Mouse (Mus musculus) adrenal gland, adult (tissue): ENCODE data around the gene Cers3.

Source experiments
- DNase-seq, 2 experiments: peaks; one replicate each; pipeline ENCODE4 v3.0.0; 2022 to 2023; ENCODE audit warnings: low spot score in 1 of 2; ENCODE audit not compliant: inconsistent age in 2 of 2

The Cers3 gene

DNA sequence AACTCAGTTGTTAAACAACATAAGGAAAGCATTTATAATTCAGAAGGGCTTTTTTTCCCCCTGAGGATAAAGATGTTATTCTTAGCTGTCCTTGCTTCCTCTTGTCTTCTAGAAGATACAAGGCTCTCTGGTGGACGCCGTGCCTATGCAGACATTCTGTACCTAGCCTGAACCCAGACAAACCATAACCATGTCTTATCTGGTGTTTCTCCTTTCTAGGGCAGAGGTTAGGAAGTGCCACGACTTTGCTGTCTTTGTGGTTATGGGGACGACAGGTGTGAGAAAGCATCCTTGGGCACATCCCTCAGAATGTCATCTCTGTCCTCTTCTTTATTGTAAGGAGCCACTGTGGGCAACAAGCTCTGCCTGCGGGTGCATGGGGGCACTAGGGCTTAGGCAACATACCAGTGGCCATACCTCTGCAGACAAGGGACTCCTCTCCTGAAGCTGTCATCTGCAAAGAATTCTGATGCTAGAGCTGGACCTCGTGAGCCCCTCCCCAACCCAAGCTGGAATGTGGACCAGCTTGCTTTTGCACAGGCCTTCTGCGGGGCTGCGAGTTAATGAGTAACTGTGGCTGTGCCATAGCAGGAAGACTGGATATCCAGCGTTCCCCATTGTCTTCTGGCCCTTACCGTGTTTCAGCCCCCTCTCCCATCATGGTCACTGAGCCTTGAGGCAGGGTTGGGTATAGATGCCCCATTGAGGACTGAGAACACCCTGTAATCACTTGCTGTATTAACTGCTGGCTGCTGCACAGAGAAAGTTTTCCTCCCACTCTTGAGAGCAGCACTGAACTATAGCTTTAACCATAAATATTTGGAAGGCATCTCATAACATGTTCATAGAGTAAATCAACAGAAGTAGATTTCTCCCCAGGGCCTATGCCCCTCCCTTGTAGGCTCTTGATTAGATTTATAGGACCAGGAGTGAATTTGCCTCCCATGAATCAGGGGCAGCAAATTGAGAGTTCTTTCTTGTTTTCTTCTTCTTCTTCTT is 36.9 kb downstream of the Cers3 start:
- DNase-seq: no peak

DNA sequence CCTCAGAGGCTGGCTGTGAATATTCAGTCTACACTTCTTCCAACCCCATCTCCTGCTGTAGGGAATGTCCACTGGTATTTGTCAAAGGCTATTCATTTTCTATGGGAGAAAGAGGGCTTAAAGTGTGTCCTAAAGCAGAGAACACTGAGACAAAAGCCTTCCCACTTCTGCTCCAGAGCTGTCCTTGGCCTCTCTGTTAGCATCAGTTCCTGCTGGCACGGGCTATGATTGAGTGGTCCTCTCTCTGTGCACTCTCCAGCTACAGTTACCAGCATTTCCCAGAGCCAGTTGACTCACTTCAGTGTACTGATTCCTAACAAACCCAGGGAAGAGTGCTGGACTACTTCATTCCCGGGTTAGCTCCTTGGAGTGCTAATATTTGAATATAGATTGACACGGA is 43.2 kb downstream of the Cers3 start:
- peak; percentile 55 to 80 for DNase-seq

DNA sequence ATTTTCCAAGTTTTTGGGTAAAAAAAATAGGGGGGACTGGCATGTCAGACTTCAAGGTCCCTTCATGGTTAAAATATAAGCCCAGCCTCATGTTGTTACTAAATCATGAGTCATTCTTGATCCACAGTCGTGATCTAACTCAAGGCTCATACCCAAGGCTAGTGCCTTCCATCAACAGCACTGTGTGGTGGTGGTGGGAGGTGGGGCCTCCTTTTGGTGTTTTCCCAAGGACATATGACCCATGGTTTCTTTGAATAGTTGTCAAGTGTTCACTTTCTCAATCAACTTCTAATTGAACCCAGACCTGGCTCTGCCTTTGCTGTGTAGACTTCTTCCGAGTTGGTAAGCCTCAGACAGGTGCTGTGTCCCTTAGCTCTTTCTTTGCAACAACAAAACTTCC is 44.5 kb downstream of the Cers3 start:
- peak; percentile 40 to 87 for DNase-seq

GRCm38 (mm10) chr7:66789860-66790748 is 46.8 kb downstream of the Cers3 start:
- peak in 1 of 2 experiments; percentile 40 for DNase-seq

DNA sequence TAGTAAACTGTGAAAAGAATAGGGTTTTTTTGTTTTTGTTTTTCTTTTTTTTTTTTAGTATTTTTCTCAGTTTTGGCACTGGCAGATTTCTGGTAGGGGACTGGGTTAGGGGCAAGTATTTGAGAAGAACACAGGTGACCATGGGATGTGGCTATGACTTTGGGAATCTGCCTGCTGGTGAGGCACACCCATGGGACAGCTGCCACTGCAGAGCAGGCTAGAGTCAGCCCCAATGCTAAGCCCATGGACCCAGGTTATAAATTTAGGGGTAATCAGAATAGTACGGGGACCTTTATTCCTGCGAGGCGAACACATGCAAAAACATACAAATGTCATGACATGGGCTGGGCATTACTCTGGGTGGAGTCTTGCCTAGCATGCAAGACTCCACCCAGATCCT is 47.7 kb downstream of the Cers3 start:
- DNase-seq: no peak

- DNase-seq: peak in 1 of 2 experiments; percentile 33
These were observed 53.6 kb downstream of the Cers3 start for GRCm38 (mm10) chr7:66796909-66797308.

GRCm38 (mm10) chr7:66797345-66797744 is 54.0 kb downstream of the Cers3 start:
- DNase-seq: no peak

- peak in 1 of 2 experiments; percentile 50 for DNase-seq
These were observed 55.5 kb downstream of the Cers3 start for GRCm38 (mm10) chr7:66798826-66799225.

DNA sequence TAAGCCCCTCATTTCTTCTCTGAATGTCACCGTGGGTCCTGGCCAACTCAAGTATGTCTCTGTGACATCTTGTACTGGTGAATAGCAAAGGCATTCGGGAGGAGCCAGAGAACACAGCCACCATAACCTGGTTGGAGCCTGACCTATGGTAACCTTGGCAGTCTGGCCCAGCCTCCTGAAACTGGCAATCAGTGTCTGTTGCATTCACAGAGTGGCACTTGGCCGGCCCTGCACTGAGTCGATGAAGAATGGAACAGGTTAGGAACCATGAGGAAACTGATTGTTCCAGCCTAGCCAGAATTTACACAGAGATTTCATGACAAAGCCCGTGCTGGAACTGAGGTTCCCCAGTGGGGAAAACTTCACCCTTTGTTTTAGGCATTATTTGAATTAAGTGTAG is 57.5 kb downstream of the Cers3 start:
- no peak for DNase-seq

- peak; percentile 55 to 88 for DNase-seq
These were observed 58.5 kb downstream of the Cers3 start for GRCm38 (mm10) chr7:66801785-66802184.

- no peak for DNase-seq
These were observed 60.5 kb downstream of the Cers3 start for GRCm38 (mm10) chr7:66803798-66804197.

GRCm38 (mm10) chr7:66806801-66807200 is 63.5 kb downstream of the Cers3 start:
- peak; percentile 38 to 64 for DNase-seq

DNA sequence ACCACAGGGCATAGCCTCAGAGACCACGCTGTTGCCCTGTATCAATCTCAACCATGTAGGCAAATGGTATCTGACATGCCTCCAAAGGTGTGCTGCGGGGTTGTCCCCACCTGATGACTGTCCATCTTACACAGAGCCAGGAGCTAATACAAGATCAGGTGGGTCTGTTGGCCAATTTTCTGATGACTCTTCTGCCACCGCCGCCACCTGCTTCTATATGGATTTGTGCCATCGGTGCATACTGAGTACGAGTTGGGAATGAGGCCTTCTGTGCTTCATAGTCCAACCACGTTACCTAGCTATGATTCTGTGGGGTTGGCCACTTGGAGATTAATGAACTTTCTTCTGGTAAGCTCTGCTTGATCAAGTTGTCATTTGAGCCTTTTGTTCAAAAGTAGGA is 67.1 kb downstream of the Cers3 start:
- DNase-seq: no peak

DNA sequence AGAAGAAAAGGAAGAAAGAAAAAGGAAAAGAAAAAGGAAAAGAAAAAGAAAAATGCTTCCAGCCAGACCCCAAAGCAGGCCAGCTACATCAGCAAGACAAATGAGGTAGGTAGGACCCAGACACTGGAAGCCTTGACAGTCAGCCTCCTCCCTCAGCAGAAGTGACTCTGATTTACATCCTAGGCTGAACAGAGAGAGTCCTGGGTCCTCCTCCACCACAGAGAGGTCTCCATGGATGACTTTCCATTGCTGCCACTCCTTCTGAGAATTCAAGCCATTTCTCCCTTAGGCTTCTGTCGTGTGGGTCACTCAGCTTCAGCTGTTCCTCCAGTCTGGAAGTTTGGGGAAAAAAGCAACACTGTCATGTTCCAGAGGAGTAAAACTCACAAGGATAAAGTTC is 68.0 kb downstream of the Cers3 start:
- no peak for DNase-seq

GRCm38 (mm10) chr7:66812289-66812688 is 69.0 kb downstream of the Cers3 start:
- DNase-seq: no peak

DNA sequence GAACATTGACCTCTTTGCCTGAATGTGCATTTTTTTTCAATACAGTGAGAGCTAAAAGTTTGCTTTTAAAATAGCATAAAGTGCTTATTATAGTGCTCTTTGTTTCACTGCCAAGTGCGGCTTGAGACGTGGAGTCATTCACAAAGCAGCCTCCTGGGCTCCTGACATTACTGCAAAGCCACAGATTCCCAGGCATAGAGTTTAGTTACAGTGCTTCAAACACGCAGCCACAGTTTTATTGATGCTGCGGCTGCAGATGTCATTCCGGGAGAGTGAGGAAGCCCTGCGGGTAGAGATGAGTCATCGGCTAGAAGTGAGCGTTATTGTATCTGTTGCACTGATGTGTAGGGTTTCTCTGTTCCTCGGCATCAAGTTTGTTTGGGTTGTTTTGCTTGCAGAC is 69.4 kb downstream of the Cers3 start:
- DNase-seq: peak; percentile 56 to 65

DNA sequence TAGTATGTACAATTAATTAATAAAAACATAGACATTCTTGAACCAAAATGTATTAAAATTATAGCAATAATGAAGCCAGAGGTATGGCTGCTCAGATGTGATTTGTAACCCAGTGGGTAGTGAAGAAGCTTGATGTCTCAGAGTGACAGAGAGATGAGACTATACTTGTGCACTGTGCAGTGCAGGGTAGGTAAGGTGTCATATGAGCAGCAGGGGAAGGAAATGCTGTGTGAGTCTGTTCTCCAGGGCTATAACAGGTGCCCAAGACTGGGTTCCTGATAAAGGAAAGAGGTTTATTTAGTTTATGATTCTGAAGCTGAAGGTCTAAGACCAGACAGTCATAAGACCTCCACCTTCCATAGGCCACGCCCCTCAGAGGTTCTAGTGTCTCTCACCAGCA is 69.9 kb downstream of the Cers3 start:
- DNase-seq: no peak

DNA sequence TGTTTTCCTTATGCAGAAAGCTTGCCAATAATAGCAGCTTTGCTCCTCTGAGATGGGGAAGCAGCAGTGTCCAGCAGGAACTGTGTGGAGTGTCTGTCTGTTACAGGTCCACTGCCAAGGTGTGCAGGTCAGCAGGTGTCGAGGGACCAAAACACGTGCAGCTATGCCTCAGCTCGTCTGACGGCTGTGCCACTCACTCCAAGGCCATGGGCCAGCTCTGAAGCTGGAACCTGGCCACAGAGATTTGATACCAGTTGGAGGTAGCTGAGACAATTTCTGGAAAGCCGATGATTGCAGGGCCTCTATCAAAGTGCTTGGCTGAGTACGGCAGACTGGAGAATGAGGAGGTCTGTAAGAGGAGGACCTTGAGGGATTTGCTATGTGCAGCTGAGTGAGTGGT is 72.2 kb downstream of the Cers3 start:
- peak in 1 of 2 experiments; percentile 37 for DNase-seq

DNA sequence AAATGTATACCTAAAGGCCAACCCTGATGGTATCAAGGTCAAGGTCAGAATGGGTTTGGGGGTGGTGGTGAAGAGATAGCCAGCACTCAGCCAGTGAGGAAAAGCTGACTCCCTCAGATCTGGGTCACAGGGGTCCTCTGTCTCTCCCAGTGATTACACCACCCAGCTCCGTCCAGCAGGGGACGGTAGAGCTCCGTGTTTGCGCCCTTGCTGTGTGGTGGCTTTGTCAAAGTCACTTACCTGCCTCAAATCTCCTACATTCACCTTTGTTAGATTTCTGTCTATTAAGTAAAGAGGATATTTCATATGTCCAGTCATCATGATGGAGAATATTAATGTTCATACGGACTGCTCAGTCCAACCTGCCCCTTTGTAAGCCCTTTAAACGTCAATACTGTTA is 76.7 kb downstream of the Cers3 start:
- peak; percentile 43 to 82 for DNase-seq

GRCm38 (mm10) chr7:66830803-66831202 is 87.5 kb downstream of the Cers3 start:
- peak in 1 of 2 experiments; percentile 25 for DNase-seq

DNA sequence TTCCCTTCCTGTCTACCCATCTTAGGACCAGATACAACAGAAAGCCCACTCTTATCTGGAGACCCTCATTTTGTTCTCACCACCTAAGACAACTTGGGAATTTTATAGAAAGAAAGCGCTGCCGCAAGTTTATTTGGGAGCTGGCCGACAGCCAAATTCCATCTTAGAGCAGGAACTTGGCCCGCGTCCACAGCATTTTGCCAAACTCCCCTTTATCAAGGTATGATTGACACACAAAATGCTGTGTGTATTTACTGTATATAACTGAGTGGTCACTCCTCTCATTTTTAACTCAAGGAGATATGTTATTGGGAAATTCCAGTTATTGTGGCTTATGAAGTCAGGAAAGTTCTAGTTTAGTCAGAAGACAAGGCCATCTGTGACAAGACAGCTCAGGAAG is 88.0 kb downstream of the Cers3 start:
- peak; percentile 33 to 72 for DNase-seq
